Mouse (Mus musculus): Measurements from ENCODE around the gene Elmod3.

The Elmod3 gene

DNA sequence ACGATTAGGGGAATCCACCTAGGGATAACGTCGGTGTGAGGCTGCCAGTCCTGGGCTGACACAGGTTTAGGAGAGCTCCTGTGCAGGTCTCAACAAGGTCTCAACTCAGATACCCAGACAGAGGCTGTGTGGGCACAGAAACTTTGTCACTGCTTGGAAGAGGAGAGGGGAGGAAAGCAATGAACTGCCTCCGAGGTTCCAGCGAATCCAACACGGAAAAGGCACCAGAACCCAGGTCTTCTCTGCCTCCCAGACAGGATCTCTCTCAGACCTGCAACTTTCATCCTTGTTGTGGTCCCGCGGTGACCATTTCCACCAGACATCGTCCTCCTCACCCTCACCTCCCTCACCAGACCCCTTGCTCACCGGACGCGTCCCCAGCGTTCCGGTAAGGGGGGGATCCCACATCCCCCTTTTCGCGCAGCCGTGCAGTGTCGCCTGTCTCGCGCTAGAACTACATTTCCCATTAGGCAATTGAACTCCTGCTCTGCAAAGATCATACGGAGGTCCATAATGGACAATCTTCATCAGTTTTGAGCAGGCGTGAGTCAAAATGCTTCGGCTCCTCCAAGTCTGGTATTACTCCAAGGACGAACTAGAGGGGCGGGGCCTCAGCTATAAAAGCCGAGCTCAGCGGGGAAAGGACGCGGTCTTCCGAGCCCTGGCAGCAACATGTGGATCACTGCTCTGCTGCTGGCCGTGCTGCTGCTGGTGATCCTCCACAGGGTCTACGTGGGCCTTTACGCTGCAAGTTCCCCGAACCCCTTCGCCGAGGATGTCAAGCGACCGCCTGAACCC lies at the start of gene Elmod3, which contains the start of gene Retsat:
Elmod3 (minus strand) TSS at position 458 of the 798 bp plus-strand sequence.
Retsat (plus strand) TSS at position 520 of the 798 bp plus-strand sequence.
- peak; percentile 71 to 72 for DNase-seq

- DNase-seq: peak; percentile 72 to 73
Measured at GRCm38 (mm10) chr6:72647383-72647820, 49.2 kb upstream of the Elmod3 start.

GRCm38 (mm10) chr6:72645364-72645763 lies 47.2 kb upstream of the Elmod3 start:
- no peak for DNase-seq

DNA sequence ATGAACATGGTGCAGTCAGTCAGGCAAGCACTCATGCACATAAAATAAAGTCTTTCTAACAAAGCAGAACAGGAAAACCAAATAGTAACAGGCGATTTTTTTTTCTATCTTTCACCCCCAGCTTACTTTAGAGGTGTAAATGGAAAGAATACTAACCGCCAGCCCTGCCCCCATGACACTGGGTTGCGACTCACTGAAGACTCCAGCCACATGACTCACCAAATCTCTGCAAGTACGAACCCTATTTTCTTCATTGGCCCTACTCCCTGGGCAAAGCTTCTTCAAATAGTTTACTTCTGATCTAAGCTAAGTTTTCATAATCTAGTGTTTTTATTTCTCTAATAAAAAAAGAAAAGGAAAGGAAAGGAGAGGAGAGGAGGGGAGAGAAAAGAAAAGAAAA lies 46.4 kb upstream of the Elmod3 start:
- DNase-seq: no peak

GRCm38 (mm10) chr6:72641218-72641954 lies 43.2 kb upstream of the Elmod3 start:
- no peak for DNase-seq

GRCm38 (mm10) chr6:72636940-72637339 lies 38.7 kb upstream of the Elmod3 start:
- DNase-seq: peak in 1 of 2 experiments; percentile 13

- DNase-seq: peak; percentile 58 to 62
Measured at GRCm38 (mm10) chr6:72635760-72636431, 37.7 kb upstream of the Elmod3 start.

GRCm38 (mm10) chr6:72634311-72634710 lies 36.1 kb upstream of the Elmod3 start:
- DNase-seq: no peak

GRCm38 (mm10) chr6:72631700-72632099 lies 33.5 kb upstream of the Elmod3 start:
- DNase-seq: no peak

DNA sequence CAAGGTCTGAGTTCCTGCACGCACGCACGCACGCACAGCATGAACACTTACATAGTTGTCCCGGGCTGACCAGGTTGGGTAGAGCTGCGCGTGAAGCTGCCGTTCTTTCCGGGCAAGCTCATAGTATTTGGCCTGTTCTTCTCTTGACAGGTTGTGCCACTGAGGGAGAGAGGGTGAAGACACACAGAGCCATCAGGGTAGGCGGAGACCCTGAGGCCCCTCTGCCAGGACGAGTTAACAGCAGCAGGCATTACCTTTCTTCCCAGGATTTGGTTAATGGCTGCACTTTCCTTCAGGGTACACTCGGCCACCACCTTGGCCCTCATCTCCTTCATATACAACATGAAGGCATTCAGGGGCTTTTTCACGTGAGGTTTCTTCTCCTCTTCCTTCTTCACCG lies 32.7 kb upstream of the Elmod3 start:
- no peak for DNase-seq

GRCm38 (mm10) chr6:72630370-72630769 lies 32.2 kb upstream of the Elmod3 start:
- no peak for DNase-seq

GRCm38 (mm10) chr6:72627276-72627675 lies 29.1 kb upstream of the Elmod3 start:
- DNase-seq: no peak

- no peak for DNase-seq
Measured at GRCm38 (mm10) chr6:72626391-72626790, 28.2 kb upstream of the Elmod3 start.

DNA sequence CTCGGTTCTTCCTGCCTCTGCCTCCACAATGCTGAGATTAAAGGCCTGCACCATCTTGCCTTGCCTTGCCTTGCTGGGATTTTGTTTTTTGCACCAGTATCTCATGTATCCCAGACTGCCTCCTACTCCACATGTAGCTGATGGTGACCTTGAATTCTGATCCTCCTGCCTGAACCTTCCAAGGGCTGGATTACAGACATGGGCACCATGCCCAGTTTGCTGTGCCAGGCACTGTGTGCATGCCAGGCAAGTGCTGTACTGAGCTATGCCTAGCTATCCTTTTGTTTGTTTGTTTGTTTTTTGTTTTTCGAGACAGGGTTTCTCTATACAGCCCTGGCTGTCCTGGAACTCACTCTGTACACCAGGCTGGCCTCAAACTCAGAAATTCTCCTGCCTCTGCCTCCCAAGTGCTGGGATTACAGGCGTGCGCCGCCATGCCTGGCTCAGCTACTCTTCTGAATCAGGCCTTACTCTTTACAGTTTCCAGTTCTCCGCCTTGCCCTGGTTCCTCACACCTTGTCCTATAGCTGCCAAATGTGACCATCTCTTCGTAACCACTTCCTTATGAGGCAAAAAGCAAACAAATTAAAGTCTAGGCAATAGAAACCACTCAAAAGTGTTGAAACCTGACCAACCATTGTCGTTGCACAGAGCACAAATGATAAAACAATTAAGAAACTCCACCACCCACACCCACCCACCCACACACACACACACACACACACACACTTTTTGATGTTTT lies 25.6 kb upstream of the Elmod3 start:
- no peak for DNase-seq

GRCm38 (mm10) chr6:72622917-72623316 lies 24.7 kb upstream of the Elmod3 start:
- DNase-seq: no peak

- DNase-seq: no peak
Measured at GRCm38 (mm10) chr6:72620920-72621319, 22.7 kb upstream of the Elmod3 start.

- DNase-seq: no peak
Measured at GRCm38 (mm10) chr6:72619734-72620532, 21.7 kb upstream of the Elmod3 start.

DNA sequence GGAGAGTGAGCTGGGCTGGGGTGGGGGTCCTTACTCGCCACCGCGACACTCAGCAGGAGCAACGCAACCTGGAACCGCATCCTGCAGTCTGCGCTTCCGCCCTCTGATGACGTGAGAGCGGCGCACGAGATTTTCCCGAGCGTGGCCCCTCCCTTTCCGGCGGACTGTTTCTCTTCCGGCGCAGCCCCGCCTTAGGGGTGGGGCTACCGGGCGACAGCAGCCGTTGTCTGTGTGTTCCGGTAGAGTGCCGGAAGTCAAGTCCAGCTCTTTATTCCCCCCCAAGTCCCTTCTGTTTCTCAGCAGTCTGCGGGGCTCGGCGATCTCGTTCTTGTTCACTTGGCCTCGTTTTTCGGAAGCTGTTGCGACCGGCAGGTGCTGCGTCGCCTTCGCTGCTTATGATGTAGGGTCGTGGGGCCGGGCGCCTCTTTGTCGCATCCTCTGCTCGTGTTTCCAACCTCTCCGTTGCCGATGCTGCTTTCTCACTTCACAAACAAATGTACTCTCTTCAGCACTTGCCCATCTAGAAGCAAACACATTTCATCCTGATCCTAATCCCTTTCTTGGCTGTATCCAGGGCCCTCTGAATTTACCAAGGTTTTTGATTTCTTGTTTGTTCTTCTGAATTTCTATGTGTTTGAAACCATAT lies 18.6 kb upstream of the Elmod3 start, which contains the start of gene Tgoln1:
Tgoln1 (minus strand) TSS at position 358 of the 646 bp plus-strand sequence.
- DNase-seq: peak; percentile 97 to 98

DNA sequence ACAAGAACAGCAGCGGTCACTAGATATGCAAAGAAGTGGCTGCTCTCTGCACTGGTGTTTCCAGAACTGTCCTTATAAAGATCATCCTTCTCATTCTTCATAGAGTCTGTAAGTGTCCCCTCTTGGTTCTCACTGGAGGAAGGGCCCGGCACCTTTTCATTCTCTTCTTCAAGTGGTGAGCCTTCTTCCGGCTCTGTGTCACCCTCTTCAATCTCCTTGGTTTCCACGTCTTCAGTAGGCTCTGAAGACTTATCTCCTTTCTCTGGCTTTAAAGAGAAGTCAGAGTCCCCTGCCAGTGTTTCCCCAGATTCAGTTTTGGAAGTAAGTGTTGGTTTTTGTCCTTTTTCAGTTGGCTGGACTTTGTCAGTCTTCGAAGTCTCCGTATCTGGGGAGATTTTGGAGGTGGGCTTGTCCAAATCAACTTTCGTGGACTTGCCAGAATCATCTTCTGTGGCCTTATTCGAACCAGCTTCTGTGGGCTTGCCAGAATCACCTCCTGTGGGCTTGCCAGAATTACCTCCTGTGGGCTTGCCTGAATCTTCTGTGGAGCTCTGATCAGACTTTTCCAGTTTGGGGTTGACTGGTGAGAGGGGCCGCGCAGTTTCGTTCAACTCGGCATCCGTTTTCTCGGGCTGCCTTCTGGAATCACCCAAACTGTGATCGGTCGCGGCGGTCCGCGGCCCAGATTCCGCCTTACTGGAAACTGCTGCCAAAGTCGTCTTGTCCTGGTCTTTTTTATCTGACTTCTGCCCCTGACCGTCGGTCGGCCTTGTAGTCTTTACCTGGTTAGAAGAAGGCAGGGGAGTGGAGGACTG lies 17.6 kb upstream of the Elmod3 start:
- DNase-seq: peak in 1 of 2 experiments; percentile 39

DNA sequence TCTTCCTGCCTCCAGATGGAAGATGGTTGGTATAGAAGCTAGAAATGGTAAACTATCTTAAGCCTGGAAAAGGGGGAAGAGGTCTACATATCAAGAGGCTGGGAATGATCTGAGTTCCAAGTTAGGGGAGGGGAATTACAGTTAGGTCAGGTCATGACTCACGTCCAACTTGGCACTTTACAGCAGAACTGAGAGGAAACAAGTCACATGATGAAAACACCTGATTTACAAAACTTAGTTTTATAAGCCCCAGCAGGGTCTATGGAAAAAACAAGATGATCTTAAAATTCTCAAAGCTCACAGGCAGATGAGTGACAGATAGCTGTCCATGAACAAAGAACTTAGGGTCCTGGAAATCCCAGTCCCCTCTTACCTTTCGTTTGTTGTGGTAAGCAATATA lies 16.9 kb upstream of the Elmod3 start:
- DNase-seq: no peak
